Mouse (Mus musculus): ENCODE results near the gene Dhrs7.

DNA sequence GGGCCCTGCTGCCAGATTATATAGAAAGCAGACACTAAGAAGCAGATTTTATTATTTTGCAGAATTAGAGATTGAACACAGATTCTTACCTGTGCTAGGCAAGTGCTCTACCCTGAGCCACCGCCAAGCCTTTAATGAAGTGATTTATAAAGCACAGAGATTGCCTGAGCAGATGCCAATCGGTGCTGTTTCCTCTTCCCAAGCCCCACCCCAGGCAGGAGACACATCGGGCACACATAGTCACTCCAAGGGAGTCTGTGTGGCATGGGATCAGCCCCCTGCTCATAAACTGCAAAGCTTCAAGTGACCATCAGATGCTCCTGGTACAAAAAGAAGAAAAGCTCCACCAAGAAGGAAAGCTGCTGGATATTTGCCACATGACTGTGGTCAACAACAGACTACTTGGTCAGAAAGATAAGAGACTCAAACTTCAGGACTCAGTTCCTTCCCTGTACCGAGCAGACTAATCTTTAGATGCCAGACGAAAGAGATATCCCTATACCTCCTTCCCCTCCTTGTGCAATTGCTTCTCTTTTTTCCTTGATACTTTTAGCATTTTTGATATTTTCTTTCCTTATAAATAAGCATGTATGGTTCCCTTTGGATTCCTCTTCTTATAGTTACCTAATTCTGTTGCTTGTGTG is 41.7 kb downstream of the Dhrs7 start:
- TF ChIP-seq CTCF (IDR thresholded peaks at IDR 0.05) (no peak), POLR2A (IDR thresholded peaks at IDR 0.05; ENCODE audit: insufficient read depth, low read depth, low read length) (no peak), EP300 (IDR thresholded peaks at IDR 0.05; ENCODE audit: insufficient read depth, low read depth, low read length) (no peak)
